Mouse (Mus musculus) liver, postnatal 0 days (tissue): ENCODE results near the gene Fgf12. TPM values are rescaled to one million over a fixed set of nuclear protein-coding genes. Genes with fewer than 3 reads are reported as not detected.

Source experiments
- ATAC-seq: fragments of 200-750 bp; cut with Nextera tagmentation; 2 replicates; pipeline ENCODE4 v1.8.0; 2017; ENCODE audit warnings: mild to moderate bottlenecking, moderate library complexity
- DNase-seq: peaks from one replicate; pipeline ENCODE4 v3.0.0-alpha.2; 2016
- H3K27ac ChIP-seq: fragments of 300-500 bp; sonication (generic); 2 replicates; pipeline ENCODE4 v1.5.1; 2014; ENCODE audit warnings: antibody characterized with exemption, moderate library complexity, mild to moderate bottlenecking, low read depth
- H3K27me3 ChIP-seq: fragments of 300-500 bp; sonication (generic); 2 replicates; pipeline ENCODE4 v1.6.1; 2014; ENCODE audit warnings: low read length, control low read depth, mixed read lengths; ENCODE audit not compliant: insufficient read depth
- H3K36me3 ChIP-seq: fragments of 300-500 bp; sonication (generic); replicated peaks from 2 replicates; pipeline ENCODE4 v1.6.1; 2014; ENCODE audit warnings: mild to moderate bottlenecking, control low read depth, low read length, moderate library complexity, mixed read lengths; ENCODE audit not compliant: insufficient read depth
- H3K4me1 ChIP-seq: fragments of 300-500 bp; sonication (generic); 2 replicates; pipeline ENCODE4 v1.6.1; 2014; ENCODE audit warnings: antibody characterized with exemption, mild to moderate bottlenecking, control low read depth; ENCODE audit not compliant: insufficient read depth
- H3K4me2 ChIP-seq: fragments of 300-500 bp; sonication (generic); 2 replicates; pipeline ENCODE4 v1.6.1; 2014; ENCODE audit warnings: low read depth, mild to moderate bottlenecking, low read length, moderate library complexity, mixed read lengths
- H3K4me3 ChIP-seq: fragments of 300-500 bp; sonication (generic); 2 replicates; pipeline ENCODE4 v1.5.1; 2014; ENCODE audit warnings: low read depth, low read length
- H3K9ac ChIP-seq: fragments of 300-500 bp; sonication (generic); replicated peaks from 2 replicates; pipeline ENCODE4 v1.6.1; 2014; ENCODE audit warnings: mild to moderate bottlenecking, moderate library complexity
- H3K9me3 ChIP-seq: fragments of 300-500 bp; sonication (generic); 2 replicates; pipeline ENCODE4 v1.6.1; 2016; ENCODE audit warnings: mild to moderate bottlenecking, control low read depth, low read length, mixed read lengths
- CTCF ChIP-seq: sonication (generic); IDR thresholded peaks from 2 replicates; pipeline ENCODE4 v1.5.1; 2016; ENCODE audit warnings: antibody characterized with exemption, low read depth
- EP300 ChIP-seq: IDR thresholded peaks from 2 replicates; pipeline ENCODE4 v1.6.1; 2016; ENCODE audit warnings: antibody characterized with exemption, low read depth, mild to moderate bottlenecking
- WGBS: fragments of 180-500 bp; shearing (Covaris S2); extraction: QIAGEN DNeasy Blood & Tissue Kit; methylation state at CpG from one replicate; pipeline ENCODE4 v1.1.7; 2014; ENCODE audit not compliant: insufficient replicate concordance; 5-methylcytosine and 5-hydroxymethylcytosine counted together
- polyA plus RNA-seq: library from polyadenylated mRNA; unstranded; fragments of >200 nt; fragmentation: Nextera tagmentation; extraction: Ambion mirVana; gene quantifications from 2 replicates; pipeline ENCODE4 v1.2.1, GENCODE M21; 2015

Gene Fgf12
- polyA plus RNA-seq, 1 experiment from 2014 or later: 0.04 TPM

DNA sequence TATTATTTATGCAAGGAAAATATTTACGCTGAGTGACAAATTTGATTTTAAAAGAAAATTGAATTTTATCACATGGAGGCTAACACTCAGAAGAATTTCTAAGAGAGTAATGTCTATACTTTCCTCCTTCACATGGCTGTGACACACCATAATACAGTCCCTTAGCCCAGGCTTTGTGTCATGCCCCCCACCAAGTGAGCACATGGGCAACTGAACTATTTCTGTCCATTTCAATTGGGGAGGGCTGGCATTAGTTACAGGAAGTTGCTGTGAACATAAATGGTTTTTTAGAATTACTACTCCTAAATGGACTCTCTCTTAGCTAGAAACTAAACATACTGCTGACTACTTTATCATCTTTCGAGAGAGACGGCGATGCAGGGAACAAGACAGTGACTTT lies 276.2 kb downstream of the Fgf12 start:
- H3K9me3 ChIP-seq: no peaks in the 10 kb centered on the region
- 89% methylated on average over 4 of the region's 4 CpGs for WGBS
- DNase-seq: no peak

DNA sequence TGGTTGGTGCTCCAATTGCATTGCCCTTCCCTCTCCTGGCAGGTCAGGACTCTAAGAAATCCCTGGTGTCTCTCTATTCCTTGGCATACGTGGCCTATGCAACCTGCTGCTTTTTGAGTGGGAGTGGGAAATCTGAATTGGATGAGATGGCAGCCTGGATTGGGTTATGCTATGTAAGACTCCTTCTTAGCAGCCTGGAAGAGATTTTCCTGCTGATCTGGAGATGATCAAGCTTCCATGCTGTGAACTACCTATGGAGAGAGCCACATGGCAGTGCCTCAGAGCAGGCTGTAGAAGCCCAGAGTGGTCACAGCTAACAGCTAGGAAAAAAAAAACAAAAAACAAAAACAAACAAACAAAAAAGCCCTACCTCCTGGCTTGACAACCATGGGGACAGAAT lies 277.3 kb downstream of the Fgf12 start:
- TF ChIP-seq EP300 (no peak), CTCF (no peak)
- no peak overlapping the region for H3K27ac ChIP-seq
- DNase-seq (no peak), ATAC-seq (no peak)
- H3K9ac ChIP-seq: no peak overlapping the region
- no peaks in the 10 kb centered on the region for H3K4me1 ChIP-seq
- H3K9me3 ChIP-seq: no peaks in the 10 kb centered on the region
- H3K36me3 ChIP-seq: no peaks in the 10 kb centered on the region
- 54% methylated on average over 1 of the region's 1 CpGs for WGBS
- H3K4me2 ChIP-seq: no peak overlapping the region
- no peaks in the 10 kb centered on the region for H3K27me3 ChIP-seq
- H3K4me3 ChIP-seq: no peak overlapping the region

More for the DNA sequence above, 276.2 kb downstream of the Fgf12 start:
- Histone ChIP-seq H3K9ac (no peak overlapping the region), H3K36me3 (no peaks in the 10 kb centered on the region), H3K4me1 (no peaks in the 10 kb centered on the region), H3K27me3 (no peaks in the 10 kb centered on the region), H3K4me3 (no peak overlapping the region), H3K4me2 (no peak overlapping the region), H3K27ac (no peak overlapping the region)
- no peak for ATAC-seq
- TF ChIP-seq CTCF: no peak
- no peak for TF ChIP-seq EP300

DNA sequence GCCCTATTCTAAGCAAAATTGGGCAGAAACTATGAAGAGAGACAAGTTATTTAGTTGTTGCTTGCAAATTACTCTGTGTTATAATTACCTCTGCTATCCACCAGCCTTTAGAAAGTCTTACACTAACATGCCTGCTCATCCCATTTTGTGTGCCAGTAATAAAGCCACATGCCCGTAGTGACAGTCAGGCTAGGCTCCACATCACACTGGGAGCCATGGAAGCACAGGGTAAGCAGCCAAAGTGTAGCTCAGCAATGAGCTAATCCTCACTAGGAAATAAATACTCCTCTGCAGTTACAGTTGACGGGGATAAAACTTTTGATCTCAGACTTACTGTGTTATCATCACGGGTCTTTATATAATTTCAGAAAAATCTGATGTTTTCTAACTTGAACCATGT lies 298.0 kb downstream of the Fgf12 start:
- no peaks in the 10 kb centered on the region for H3K27me3 ChIP-seq
- no peak overlapping the region for H3K9ac ChIP-seq
- TF ChIP-seq EP300 (no peak), CTCF (no peak)
- no peak overlapping the region for H3K4me2 ChIP-seq
- WGBS: 69% methylated on average over 3 of the region's 3 CpGs
- no peaks in the 10 kb centered on the region for H3K36me3 ChIP-seq
- no peak for DNase-seq
- no peak for ATAC-seq
- H3K27ac ChIP-seq: no peak overlapping the region
- no peaks in the 10 kb centered on the region for H3K4me1 ChIP-seq
- H3K4me3 ChIP-seq: no peak overlapping the region
- no peaks in the 10 kb centered on the region for H3K9me3 ChIP-seq

DNA sequence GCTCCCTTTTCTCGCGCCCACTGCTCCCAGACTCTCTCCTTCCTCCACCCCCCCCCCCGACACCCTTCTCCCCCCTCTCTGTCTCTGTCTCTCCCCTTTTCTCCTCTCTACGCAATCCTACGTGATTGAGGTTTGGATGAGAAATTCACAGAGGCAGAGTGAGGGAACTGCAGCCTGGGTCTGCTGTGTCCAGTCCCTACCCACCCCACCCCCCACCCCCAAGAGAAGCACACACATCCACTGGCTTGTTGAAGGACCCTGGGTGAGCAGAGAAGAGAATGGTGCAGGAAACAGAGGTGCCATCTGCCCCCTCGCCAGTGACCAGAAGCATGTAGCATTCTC lies 305.8 kb downstream of the Fgf12 start:
- TF ChIP-seq EP300: no peak
- TF ChIP-seq CTCF: no peak
- H3K9me3 ChIP-seq: no peaks in the 10 kb centered on the region
- H3K4me2 ChIP-seq: peak overlapping the region; percentile 71; the same call in 1 of the 2 replicates
- no peaks in the 10 kb centered on the region for H3K36me3 ChIP-seq
- H3K27me3 ChIP-seq: peaks cover 42% of the 10 kb centered on the region
- no peak for DNase-seq
- no peak overlapping the region for H3K9ac ChIP-seq
- ATAC-seq: no peak
- WGBS: 1% methylated on average over 4 of the region's 6 CpGs
- H3K27ac ChIP-seq: no peak overlapping the region
- peak overlapping the region; percentile 45 for H3K4me3 ChIP-seq
- H3K4me1 ChIP-seq: no peaks in the 10 kb centered on the region; the same call in 1 of the 2 replicates

DNA sequence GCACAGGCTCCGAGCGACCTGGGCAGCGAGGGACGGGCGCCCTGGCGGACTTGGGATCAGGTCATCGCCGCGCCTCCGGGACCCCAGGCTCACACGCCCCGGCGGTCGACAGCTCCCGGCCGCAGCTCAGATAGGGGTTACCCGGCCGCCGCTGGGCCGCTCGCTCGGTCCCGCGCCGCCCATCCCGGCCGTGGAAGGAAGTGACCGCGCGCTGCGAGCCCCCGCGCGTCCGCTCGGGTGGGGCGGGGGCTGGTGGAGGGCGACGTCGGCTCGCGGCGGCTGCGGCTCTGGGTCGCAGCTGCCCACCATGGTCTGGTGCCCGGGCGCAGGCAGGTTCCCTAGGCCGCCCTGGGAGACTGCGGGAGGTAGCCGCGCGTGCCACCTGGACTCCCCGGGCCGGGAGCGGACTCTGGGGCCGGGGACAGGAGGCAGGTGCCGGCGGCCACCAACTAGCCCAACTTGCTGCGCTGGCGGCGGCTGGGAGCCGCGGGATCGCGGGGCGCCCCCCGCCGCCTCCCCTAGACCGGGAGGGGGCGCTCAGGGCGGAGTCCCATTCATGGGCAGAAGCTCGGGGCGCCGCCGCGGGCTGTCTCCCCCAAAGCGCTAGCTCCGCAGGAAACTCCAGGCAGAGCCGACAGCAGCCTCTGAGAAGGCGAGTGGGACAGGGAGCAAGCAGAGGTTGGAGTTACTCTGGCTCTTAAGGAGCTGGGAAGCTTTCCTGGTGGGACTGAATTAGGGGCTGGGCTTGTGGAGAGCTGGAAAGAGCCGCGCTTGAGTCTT lies 306.3 kb downstream of the Fgf12 start:
- TF ChIP-seq CTCF: no peak
- TF ChIP-seq EP300: no peak
- H3K27ac ChIP-seq: no peak overlapping the region
- peaks cover 42% of the 10 kb centered on the region for H3K27me3 ChIP-seq
- DNase-seq (no peak), ATAC-seq (no peak)
- H3K4me2 ChIP-seq: peak overlapping the region; percentile 71
- H3K4me3 ChIP-seq: peak overlapping the region; percentile 45
- no peaks in the 10 kb centered on the region for H3K9me3 ChIP-seq
- no peaks in the 10 kb centered on the region for H3K36me3 ChIP-seq
- under 1% methylated on average over 57 of the region's 82 CpGs for WGBS
- no peak overlapping the region for H3K9ac ChIP-seq
- no peaks in the 10 kb centered on the region; the same call in 1 of the 2 replicates for H3K4me1 ChIP-seq

DNA sequence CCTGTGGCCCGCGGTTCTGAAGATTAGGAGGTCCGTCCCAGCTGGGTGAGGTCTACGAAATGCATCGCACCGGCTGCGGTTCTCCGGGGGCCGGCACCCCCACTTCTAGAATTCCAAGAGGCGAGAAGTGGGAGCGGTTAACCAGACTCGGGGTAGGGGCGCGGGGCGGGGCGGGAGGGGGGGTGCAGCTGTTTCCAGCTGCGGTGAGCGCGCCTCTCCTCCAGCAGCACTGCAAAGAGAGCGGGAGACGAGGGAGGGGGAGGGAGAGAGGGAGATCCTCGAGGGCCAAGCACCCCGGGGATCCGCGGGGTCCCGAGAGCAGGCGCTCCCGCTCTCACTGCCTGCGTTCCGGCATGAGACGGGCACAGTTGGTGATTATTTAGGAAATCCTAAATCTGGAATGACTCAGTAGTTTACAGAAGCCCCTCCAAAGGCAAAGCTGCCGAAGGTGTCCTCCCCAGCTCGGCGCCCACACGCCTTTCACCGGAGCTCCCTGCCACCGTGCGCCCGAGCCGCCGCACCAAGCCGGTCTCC lies 307.0 kb downstream of the Fgf12 start:
- Histone ChIP-seq H3K9ac (no peak overlapping the region), H3K27ac (no peak overlapping the region), H3K4me1 (no peaks in the 10 kb centered on the region; the same call in 1 of the 2 replicates), H3K4me3 (peak overlapping the region; percentile 45), H3K36me3 (no peaks in the 10 kb centered on the region), H3K27me3 (peaks cover 42% of the 10 kb centered on the region), H3K9me3 (no peaks in the 10 kb centered on the region), H3K4me2 (peak overlapping the region; percentile 71)
- ATAC-seq (no peak), DNase-seq (no peak)
- under 1% methylated on average over 42 of the region's 42 CpGs for WGBS
- no peak for TF ChIP-seq CTCF
- TF ChIP-seq EP300: no peak
